Mouse (Mus musculus) erythroblast, adult 5-6 weeks (primary cell): Measurements from ENCODE around the gene Tubg1. TPM values are rescaled to one million over a fixed set of nuclear protein-coding genes. Genes with fewer than 3 reads are reported as not detected.
"Not testable (repeated sequence)": the region's sequence is repeated elsewhere in the genome, so short reads cannot be mapped to it uniquely, and the experiment has no call there.

Experiments
- ATAC-seq: replicated peaks from 2 replicates; pipeline ENCODE4 v1.8.0; 2016; ENCODE audit warnings: moderate number of reproducible peaks, mild to moderate bottlenecking, moderate TSS enrichment, inconsistent platforms; ENCODE audit not compliant: poor library complexity, low FRiP score, severe bottlenecking
- total RNA-seq, 2 experiments: library from RNA; stranded (forward) in 1 of 2; stranded (reverse) in 1 of 2; fragments of 150-400 nt in 1 of 2; fragments of 200-764, 138-1000 nt in 1 of 2; gene quantifications; 2 replicates each; pipeline versions ENCODE4 v1.2.3 to v1.2.4; 2015 to 2017; ENCODE audit warnings: low replicate concordance in 2 of 2

The Tubg1 gene
- total RNA-seq, 2 experiments from 2014 or later = 5.6 to 8.2 TPM

DNA sequence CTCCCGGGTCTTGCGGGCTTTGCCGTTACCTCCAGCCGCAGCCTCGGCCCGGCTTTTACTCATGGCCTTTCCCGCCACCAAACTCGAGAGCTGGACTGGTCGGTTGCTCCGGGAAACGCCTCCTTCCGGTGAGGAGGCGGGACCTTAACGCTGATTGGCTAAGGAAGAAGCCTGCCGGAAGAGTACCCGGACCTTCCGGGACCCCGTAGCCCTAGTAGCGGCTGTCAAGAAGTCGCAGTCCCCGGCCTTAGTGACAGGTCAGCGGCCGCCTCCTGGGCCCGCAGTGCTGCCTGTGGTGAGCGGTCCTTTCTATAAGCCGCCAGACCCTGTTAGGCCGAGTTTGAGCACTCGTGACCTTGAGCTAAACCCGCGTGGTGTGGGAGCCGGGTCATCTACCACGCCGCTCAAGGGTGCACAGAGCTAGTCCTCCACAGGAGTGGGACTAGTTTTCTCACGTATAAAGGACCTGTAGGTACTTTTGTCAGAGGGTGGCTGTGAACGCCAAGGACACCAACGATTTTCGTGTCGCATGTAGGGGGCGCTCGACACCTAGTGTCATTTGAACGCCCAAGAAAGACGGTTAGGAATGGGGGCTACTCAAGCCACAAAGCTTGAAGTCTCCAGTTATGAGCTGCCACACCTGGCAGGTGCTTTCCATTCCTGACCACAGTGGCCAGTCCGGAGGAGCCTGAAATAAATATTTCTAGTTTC lies 24.3 kb upstream of the Tubg1 start, which contains the start of gene Psmc3ip:
Psmc3ip (minus strand) TSS at position 123 of the 711 bp plus-strand sequence.
- ATAC-seq = peak; percentile 95

DNA sequence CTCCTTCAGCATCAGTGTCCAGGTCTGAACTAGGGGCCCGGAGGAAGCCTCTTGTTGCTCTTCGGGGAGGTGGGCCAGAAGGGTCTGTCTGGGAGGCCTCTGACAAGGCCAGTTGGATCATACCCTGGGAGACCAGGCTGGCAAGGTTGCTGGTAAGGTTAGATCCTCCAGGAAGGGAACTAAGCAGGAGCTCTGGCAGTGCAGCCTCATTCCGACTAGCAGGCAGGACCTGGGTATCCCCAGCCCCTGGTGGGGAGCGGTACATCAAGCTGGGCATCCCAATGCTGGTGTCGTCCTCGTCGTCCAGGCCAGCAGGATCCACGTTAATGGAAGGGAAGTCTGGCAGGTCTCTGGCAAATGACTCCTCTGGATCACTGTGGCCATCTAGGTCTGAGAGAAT lies 21.5 kb upstream of the Tubg1 start:
- ATAC-seq = no peak

DNA sequence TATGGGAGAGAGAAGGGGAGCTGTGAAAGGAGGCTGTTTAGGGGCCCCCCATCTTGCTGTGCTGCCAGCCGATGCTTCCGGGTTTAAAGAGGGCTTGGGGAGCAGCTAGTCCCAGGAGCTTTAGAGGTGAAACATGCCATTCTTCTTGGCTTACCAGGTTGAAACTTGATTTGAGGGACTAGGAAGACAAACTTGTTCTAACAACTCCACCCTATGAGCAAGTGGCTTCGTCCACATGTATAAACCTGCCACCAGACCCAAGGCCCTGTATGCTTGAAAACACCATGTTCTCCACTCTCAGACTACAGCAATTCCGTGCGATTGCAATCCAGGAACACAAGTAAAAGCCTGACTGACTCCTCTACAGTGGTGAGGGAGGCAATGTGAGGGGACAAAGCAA lies 16.7 kb upstream of the Tubg1 start:
- no peak for ATAC-seq

DNA sequence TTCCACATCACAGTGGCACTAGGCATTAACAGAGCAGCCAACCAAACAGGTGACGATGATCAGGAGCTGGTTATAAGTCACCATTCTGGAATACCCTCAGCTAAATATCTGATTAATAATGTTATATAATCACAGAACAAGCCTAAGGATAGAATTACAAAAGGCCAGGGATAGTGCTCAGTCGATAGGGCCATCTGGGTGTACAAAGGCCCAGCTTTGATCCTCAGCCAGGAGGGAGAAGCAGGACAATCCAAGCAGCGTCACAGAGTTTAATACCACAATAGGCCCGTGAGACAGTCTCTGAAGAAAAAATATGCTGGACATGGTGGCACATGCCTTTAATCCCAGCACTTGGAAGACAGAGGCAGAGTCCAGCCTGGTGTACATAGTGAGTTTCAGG lies 10.4 kb upstream of the Tubg1 start:
- no peak for ATAC-seq

DNA sequence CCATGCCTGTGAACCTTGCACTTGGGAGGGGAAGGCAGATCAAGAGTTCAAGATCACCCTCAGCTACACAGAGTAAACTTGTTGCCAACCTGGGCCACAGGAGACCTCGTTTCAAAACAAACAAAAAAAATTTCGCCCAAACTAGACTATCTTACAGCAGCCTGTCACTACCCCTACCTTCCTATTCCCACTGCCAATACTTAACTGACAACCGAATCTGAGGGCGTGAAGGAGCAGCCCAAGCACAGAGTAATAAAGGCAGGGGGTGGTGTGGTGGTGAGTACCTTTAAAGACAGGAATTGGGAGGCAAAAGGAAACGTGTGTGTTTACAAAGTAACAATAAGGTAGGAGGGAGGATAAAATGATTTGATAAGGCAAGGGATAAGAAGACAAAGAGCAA lies 9.0 kb upstream of the Tubg1 start:
- ATAC-seq = no peak

DNA sequence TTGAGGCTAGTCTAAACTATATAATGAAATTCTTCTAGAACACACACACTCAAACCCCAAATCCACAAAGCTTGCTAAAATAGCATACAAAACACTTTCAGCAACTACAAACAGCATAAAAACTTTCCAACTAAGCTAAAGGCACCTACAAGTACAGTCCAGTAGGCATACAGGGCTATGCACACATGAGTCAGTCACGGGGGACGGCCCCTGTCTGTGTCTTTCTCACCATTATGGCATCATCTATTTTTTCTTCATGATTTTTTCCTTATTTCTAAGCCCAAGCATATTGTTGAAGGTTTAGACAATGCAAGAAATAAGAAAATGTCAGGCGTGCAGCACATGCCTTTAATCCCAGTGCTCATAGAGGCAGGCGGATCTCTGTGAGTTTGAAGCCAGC lies 8.6 kb upstream of the Tubg1 start:
- no peak for ATAC-seq

DNA sequence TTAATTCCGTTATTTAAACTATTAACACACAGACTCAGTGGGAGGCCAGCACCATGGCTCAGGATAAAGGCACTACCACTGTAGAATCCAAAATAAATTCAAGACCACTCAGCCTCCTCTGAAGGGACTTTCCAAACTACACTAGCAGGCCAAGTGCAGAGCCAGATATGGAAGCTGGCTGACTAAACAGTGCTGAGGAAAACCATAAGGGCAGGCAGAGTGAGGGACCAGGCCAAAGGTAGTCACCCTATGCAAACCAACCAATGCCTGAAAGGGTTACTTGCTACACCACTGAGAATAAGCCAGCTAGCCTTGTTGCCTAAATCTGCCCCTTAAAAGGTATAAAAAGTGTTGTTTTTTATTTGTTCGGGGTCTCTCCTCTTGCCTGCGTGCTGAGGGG lies 7.6 kb upstream of the Tubg1 start:
- no peak for ATAC-seq

DNA sequence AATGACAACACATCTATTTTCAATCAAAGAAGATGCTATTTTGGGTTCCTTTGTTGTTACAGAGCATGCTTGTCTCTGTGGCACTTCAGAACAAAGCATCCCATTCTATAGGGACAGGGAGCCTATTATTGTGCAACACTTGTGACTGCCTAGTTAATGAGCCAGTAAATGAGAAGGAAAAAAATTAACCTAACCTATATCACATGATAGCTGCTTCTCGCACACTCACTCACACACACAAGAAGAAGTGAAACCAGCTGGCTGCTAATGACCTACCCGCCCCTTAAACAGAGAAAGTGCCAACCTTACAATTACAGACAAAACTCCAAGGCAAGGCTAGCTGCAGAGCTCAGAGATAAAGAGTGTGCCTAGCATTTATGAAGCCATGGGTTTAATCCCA lies 4.2 kb upstream of the Tubg1 start:
- ATAC-seq = no peak

DNA sequence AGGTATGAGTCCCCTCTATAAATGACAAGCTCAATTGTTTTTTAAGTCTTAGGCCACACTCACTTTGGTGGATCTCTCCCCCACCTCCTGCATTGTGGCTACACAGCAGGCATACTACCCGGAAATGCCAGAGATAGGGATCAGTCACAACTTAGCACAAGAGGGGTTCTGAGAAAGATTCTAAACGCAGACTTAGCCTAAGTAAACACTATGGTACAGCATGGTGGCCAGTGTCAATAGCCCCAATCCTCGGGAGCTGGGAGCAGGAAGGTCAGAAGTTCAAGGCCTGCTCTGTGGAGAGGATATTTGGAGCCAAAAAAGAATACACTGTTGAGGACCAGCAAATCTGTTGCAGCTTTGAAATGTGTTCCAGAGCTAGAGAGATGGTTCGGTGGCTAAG lies 1.6 kb upstream of the Tubg1 start:
- ATAC-seq = no peak

DNA sequence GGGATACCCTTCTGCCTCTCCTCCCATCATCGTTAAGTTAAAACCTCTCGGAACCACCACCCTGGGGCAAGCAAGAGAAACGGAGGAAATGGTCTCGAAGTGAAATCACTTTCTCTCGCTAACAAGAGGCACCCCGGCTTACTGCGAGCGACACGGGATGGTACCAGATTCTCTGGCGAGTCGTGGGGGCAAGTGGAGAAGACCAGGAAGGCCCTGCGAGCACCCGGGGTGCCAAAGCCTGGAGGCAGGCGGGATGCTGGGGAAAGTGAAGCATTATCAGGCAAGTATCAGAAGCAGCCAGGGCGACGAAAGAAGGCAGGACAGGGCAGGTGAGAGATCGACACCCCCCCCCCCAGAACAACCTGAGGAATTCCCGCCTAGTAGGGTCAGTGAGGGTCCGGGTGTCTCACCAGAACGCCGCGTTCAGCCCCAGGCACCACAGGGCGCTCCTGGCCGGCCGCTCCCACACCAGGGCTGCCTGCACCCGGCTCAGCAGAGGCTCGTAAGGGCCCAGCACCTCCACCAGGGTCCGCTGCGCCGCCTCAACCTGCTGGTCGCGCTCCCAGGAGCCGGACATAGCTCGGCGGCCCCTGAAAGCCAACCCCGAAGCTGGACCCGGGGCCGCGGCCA lies 492 bp upstream of the Tubg1 start:
- peak; percentile 66 for ATAC-seq

DNA sequence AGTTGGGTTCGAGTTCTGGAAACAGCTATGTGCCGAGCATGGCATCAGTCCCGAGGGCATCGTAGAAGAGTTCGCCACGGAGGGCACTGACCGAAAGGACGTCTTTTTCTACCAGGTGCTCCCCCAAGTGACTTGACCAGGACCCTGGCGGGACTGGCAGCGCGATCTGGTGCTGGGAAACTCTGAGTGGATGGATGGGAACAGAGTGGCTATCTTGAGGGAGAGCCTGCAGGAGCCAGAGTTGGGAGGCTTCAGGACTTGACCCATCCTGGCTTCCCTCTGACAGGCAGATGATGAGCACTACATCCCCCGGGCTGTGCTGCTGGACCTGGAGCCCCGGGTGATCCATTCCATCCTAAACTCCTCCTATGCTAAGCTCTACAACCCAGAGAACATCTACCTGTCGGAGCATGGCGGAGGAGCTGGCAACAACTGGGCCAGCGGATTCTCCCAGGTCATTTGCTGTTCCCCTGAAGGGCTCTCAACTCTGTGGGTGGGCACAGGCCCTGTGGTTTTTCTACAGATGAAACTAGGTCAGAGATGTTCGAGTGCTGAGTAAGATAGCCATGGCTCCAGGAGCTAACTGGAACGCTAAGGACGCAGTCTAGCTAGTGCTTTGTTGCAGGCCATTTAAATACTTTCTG lies 929 bp downstream of the Tubg1 start:
- peak; percentile 12 for ATAC-seq

DNA sequence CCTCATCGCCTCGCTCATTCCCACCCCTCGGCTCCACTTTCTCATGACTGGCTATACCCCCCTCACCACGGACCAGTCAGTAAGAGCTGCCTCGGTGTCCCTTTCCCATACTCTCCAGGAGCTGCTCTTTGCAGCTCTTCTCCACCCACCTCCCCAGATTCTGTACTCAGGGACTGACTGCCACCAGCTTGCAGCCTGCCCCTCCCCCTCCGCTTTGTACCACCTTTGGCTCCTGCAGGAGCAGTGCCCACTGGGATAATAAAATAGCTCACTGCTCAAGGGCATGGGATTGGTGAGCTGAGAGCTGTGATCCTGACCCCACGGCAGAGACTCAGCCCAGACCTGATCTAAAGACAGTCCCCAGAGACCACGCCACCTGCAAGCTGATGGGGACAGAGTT lies 4.8 kb downstream of the Tubg1 start:
- ATAC-seq = not testable (repeated sequence)

DNA sequence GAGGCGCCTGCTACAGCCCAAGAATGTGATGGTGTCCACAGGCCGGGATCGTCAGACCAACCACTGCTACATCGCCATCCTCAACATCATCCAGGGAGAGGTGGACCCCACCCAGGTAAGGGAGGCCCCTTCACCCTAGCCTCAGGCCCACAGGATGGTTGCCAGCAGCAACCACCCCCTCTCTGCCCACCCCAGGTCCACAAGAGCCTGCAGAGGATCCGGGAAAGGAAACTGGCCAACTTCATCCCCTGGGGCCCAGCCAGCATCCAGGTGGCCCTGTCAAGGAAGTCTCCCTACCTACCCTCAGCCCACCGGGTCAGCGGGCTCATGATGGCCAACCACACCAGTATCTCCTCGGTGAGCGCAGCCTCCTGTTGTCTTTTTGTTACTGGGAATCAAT lies 5.3 kb downstream of the Tubg1 start:
- ATAC-seq = not testable (repeated sequence)

DNA sequence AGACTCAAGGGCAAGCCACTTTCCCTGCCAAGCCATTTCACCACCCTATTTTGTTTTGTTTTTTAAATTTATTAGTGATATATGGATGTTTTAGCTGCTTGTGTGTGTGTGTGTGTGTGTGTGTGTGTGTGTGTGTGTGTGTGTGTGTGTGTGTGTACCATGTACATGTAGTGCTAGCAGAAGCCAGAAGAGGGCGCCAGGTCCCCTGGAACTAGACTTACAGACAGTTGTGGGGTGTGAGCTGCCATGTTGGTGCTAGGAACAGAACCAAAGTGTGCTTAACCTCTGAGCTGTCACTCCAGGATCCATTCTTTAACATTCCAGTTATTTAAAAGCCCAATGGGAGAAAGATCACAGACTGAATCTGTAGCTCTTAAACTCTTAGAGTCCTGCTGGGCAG lies 7.3 kb downstream of the Tubg1 start:
- ATAC-seq = no peak

DNA sequence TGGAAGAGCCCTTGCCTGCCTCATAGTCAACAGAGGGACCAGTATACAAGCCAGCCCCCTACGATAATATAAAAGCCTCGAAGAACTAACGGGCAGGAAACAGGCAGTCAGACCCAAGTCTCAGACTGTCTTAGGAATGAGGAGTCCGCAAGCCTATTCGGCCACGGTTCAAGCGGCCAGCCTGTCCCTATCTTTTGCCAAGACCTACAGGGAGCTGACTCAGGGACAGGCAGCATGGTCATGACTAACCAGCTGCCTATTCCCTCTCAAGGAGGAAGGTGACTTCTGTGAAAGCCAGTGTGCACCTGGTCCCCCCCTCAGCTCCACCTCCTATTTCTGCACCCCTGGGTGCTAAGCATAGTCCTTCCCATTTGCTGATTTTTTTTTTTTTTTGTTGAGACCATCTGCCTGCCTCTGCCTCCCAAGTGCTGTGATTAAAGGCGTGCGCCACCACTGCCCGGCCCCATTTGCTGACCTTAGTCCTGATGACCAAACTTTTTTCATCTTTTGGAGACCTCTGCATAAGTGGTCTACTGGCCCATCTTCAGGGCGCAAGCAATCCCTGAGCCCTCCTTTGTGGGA lies 9.3 kb downstream of the Tubg1 start:
- no peak for ATAC-seq

DNA sequence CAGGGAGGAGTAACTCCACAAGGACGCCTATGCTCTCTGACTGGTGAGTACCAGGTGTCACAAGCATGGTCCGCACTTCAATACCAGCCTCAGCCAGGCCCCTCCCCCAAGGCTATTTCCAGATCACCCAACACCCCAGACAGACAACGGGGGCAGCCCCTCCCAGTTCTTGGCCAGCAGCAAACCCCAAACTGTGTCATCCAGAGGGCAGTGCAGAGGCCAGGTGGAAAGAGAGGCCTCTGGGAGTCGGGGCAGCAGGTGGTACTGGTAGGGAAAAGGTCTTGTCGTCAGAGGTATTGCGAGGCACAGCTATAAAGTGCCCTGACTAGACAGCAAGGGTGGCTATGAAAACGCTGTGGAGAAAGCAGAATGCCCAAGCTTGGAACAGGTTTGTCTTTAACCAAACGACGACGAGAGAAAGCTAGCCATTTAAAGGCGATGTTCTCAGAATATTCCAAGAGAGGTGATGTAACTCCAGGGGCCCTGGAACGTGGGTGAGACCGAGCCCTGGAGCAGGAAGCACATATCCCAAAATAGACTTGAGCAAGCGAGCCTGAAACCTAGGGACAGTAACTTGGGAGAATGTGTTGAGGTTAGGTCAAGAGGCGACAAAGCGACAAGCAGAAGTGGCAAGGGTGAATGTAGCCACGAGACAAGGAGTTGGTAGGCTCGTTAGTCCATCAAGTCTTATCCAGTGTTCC lies 10.5 kb downstream of the Tubg1 start:
- ATAC-seq = no peak

DNA sequence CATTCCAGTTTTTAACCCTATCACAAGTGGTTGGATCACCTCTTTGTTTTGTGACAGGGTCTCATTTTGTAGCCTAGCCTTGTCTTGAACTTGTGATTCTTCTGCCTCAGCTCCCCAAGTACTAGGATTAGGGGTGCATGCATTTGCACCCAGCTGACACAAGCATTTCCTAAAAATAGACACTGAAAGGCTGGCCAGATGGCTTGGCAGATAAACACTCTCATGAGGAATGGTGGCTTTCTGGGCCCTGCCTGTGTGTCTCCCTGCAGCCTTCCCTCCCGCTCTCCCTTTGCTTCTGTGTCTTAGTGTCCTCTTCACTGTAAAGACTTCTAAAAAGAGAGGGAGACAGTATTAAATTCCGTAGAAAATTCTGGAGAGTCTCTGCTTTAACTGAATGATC lies 11.4 kb downstream of the Tubg1 start:
- no peak for ATAC-seq

DNA sequence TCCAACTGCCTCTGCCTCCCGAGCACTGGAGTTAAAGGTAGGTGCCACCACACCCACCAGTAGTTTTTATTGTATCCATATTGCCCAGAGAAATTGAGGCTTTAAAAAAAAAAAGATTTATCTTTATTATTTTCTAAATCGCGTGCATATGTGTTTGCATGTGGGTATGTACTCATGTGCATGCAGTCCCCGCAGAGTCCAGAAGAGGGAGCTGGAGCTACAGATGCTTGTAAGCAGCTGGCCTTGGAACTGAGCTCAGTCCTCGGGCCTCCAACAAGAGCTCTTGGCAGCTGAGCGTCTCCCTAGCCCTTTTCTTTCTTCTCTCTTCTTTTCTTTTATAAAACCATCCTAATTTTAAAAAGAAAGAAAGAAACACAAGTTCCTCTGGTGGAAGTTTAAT lies 12.0 kb downstream of the Tubg1 start:
- peak; percentile 68 for ATAC-seq

DNA sequence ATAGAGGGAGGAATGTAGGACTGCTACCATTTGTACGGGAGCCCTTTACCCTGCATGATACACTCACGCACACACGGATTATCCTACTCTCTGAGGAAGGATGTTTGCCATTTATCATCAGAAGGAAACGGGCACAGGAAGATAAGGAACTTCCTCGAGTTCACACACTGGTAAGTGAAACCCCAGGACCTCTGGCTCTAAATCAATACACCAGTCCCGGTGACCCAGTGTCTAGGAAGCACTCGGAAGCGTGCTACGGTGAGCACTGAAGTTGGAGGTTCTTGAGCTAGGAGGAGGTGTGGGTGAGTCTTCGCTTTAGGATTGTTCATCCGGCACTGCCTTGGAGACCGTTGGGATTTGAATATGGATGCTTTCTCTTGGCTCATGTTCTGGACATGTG lies 13.3 kb downstream of the Tubg1 start:
- no peak for ATAC-seq

DNA sequence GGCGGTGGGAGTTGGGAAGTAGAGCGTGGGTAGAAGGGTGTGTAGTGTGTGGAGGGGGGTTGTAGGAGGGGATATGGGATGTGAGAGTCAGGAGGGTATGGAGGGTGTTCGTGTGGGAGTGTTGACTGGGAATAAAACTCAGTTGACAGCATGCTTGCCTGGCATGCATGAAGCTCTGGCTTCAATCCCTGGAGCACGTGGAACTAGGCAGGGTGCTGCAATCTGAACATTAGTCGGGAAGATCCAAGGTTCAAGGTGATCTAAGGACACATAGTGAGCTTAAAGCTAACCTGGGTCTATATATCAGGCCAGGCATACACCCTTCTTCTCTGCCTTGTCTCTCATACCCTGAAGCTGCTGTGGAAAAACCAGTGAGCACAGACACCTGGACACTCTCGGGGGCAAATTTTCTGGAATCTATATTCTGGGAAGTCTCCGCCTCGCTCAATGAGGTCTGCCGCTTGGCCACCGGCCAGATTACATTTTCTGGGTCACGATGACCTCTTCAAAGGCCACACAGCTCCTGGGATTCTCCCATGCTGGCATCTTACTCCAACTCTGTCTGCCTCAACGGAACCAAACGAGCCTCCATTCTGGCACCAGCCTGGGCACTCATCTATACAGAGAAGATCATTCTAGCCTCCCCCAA lies 14.6 kb downstream of the Tubg1 start:
- no peak for ATAC-seq
